Mouse (Mus musculus): ENCODE measurements around the gene Zfp281.

- TF ChIP-seq CTCF (conservative IDR thresholded peaks at IDR 0.05; ENCODE audit: insufficient read depth, insufficient read length, low read depth, low read length): no peak
- no peak for TF ChIP-seq POLR2A (IDR thresholded peaks at IDR 0.05; ENCODE audit: low read depth, low read length)
These were observed 31.9 kb downstream of the Zfp281 start for GRCm38 (mm10) chr1:136656619-136657018.

All from kidney, adult 2 months (tissue).